Mouse (Mus musculus) ES-E14 (cell line): ENCODE measurements at regions not wholly inside any gene's neighbourhood (a gene's known extent, or its start where the extent isn't known, plus 50 kb on each side); places are given as distances from the start of the nearest gene placed in this dataset.

ENCODE experiments used
- CHD2 ChIP-seq: IDR thresholded peaks from 2 replicates; pipeline ENCODE4 v1.6.1; 2014; ENCODE audit warnings: mild to moderate bottlenecking, low read depth, low read length, inconsistent platforms
- MAFK ChIP-seq: IDR thresholded peaks from 2 replicates; pipeline ENCODE4 v1.6.1; 2014; ENCODE audit warnings: mild to moderate bottlenecking, low read depth, low read length, inconsistent platforms; ENCODE audit not compliant: insufficient read depth
- ZC3H11A ChIP-seq: IDR thresholded peaks from 2 replicates; pipeline ENCODE4 v1.6.1; 2012; ENCODE audit warnings: low read depth, mild to moderate bottlenecking, inconsistent platforms, low read length, borderline replicate concordance

GRCm38 (mm10) chr11:17694145-17694544 lies 259.5 kb downstream of the Etaa1 start:
- no peak for TF ChIP-seq MAFK
- TF ChIP-seq CHD2: no peak
- TF ChIP-seq ZC3H11A: no peak
